Mouse (Mus musculus) olfactory bulb, adult 2 months (tissue): ENCODE data around the gene Abca1.

Source experiments
- CTCF ChIP-seq: fragments of 200-500 bp; IDR thresholded peaks from 2 replicates; pipeline ENCODE4 v1.5.1; 2012; ENCODE audit warnings: low read depth, mild to moderate bottlenecking, low read length, moderate library complexity; ENCODE audit not compliant: insufficient read depth
- POLR2A ChIP-seq: fragments of 200-500 bp; IDR thresholded peaks from 2 replicates; pipeline ENCODE4 v1.6.1; 2012; ENCODE audit warnings: mild to moderate bottlenecking, low read depth, low read length, moderate library complexity; ENCODE audit not compliant: insufficient read depth

GRCm38 (mm10) chr4:53140678-53141077, 19.0 kb downstream of the Abca1 start:
- TF ChIP-seq POLR2A (no peak), CTCF (no peak)
